Mouse (Mus musculus): ENCODE measurements around the gene Gm28042. TPM values are rescaled to one million over a fixed set of nuclear protein-coding genes. Genes with fewer than 3 reads are reported as not detected.
A peak's percentile ranks its signal among the peaks of the same experiment; 100 is the strongest.

The Gm28042 gene
- 1.9 and 3.6 TPM in 2 replicates for polyA plus RNA-seq (2014; fragmentation: Nextera tagmentation; extraction: Ambion mirVana)

- Histone ChIP-seq H3K27me3 (ENCODE audit: control insufficient read depth, insufficient read depth, low read length) (no peaks in the 10 kb centered on the region), H3K9ac (ENCODE audit: low read length) (peak within 1 kb of the TSS; percentile 90), H3K4me1 (ENCODE audit: control insufficient read depth in 2 of 2, insufficient read depth in 2 of 2, low read length in 2 of 2) (peaks cover 14 to 22% of the 10 kb centered on the region in 2 experiments), H3K27ac (replicated peaks in 1 of 2; ENCODE audit: control insufficient read depth in 1 of 2, insufficient read depth in 1 of 2, low read depth in 2 of 2, low read length in 2 of 2) (peak within 1 kb of the TSS; percentile 84 to 95), H3K36me3 (ENCODE audit: control insufficient read depth, insufficient read depth, low read length) (peaks cover 57% of the 10 kb centered on the region), H3K4me3 (ENCODE audit: control insufficient read depth in 1 of 2, insufficient read depth in 1 of 2, low read depth in 1 of 2, low read length in 2 of 2) (peak within 1 kb of the TSS; percentile 70 to 98), H3K9me3 (ENCODE audit: control insufficient read depth, low read length) (no peaks in the 10 kb centered on the region), H3K4me2 (ENCODE audit: low read length) (peak within 1 kb of the TSS; percentile 69)
- ATAC-seq (ENCODE audit: insufficient number of reproducible peaks, insufficient read depth, low FRiP score, low read depth): peak; percentile 71
- WGBS: 5% methylated on average over 50 of the region's 50 CpGs
Measured at GRCm38 (mm10) chr2:120026984-120027949, at the start of gene Gm28042, which contains the start of gene Jmjd7. Gene Gm28042 (plus strand): TSS chr2:120027493. Gene Jmjd7 (plus strand): TSS chr2:120027483.

- 88% methylated on average over 7 of the region's 7 CpGs for WGBS
- Histone ChIP-seq H3K9me3 (ENCODE audit: control insufficient read depth, low read length) (no peaks in the 10 kb centered on the region), H3K9ac (ENCODE audit: low read length) (no peak overlapping the region), H3K4me1 (ENCODE audit: control insufficient read depth in 2 of 2, insufficient read depth in 2 of 2, low read length in 2 of 2) (no peaks in the 10 kb centered on the region), H3K4me2 (ENCODE audit: low read length) (no peak overlapping the region), H3K27ac (replicated peaks in 1 of 2; ENCODE audit: control insufficient read depth in 1 of 2, insufficient read depth in 1 of 2, low read depth in 2 of 2, low read length in 2 of 2) (no peak overlapping the region), H3K36me3 (ENCODE audit: control insufficient read depth, insufficient read depth, low read length) (peaks cover 12% of the 10 kb centered on the region), H3K27me3 (ENCODE audit: control insufficient read depth, insufficient read depth, low read length) (no peaks in the 10 kb centered on the region), H3K4me3 (ENCODE audit: control insufficient read depth in 1 of 2, insufficient read depth in 1 of 2, low read depth in 1 of 2, low read length in 2 of 2) (no peak overlapping the region)
- no peak for ATAC-seq (ENCODE audit: insufficient number of reproducible peaks, insufficient read depth, low FRiP score, low read depth)
Measured at GRCm38 (mm10) chr2:119980343-119980986, 46.8 kb upstream of the Gm28042 start.

- H3K4me1 ChIP-seq (ENCODE audit: control insufficient read depth in 2 of 2, insufficient read depth in 2 of 2, low read length in 2 of 2): no peaks in the 10 kb centered on the region
- no peak overlapping the region for H3K4me2 ChIP-seq (ENCODE audit: low read length)
- H3K9me3 ChIP-seq (ENCODE audit: control insufficient read depth, low read length): no peaks in the 10 kb centered on the region
- H3K4me3 ChIP-seq (ENCODE audit: control insufficient read depth in 1 of 2, insufficient read depth in 1 of 2, low read depth in 1 of 2, low read length in 2 of 2): no peak overlapping the region
- H3K9ac ChIP-seq (ENCODE audit: low read length): no peak overlapping the region
- H3K27ac ChIP-seq (replicated peaks in 1 of 2; ENCODE audit: control insufficient read depth in 1 of 2, insufficient read depth in 1 of 2, low read depth in 2 of 2, low read length in 2 of 2): no peak overlapping the region
- 83% methylated on average over 2 of the region's 2 CpGs for WGBS
- no peaks in the 10 kb centered on the region for H3K27me3 ChIP-seq (ENCODE audit: control insufficient read depth, insufficient read depth, low read length)
- no peak for ATAC-seq (ENCODE audit: insufficient number of reproducible peaks, insufficient read depth, low FRiP score, low read depth)
- peaks cover 12% of the 10 kb centered on the region for H3K36me3 ChIP-seq (ENCODE audit: control insufficient read depth, insufficient read depth, low read length)
Measured at GRCm38 (mm10) chr2:119981631-119982030, 45.7 kb upstream of the Gm28042 start.

GRCm38 (mm10) chr2:119985871-119986270 is 41.4 kb upstream of the Gm28042 start:
- no peak overlapping the region for H3K9ac ChIP-seq (ENCODE audit: low read length)
- H3K4me3 ChIP-seq (ENCODE audit: control insufficient read depth in 1 of 2, insufficient read depth in 1 of 2, low read depth in 1 of 2, low read length in 2 of 2): no peak overlapping the region
- H3K4me1 ChIP-seq (ENCODE audit: control insufficient read depth in 2 of 2, insufficient read depth in 2 of 2, low read length in 2 of 2): no peaks in the 10 kb centered on the region
- H3K27me3 ChIP-seq (ENCODE audit: control insufficient read depth, insufficient read depth, low read length): no peaks in the 10 kb centered on the region
- H3K9me3 ChIP-seq (ENCODE audit: control insufficient read depth, low read length): no peaks in the 10 kb centered on the region
- 60% methylated on average over 8 of the region's 8 CpGs for WGBS
- H3K27ac ChIP-seq (replicated peaks in 1 of 2; ENCODE audit: control insufficient read depth in 1 of 2, insufficient read depth in 1 of 2, low read depth in 2 of 2, low read length in 2 of 2): no peak overlapping the region
- ATAC-seq (ENCODE audit: insufficient number of reproducible peaks, insufficient read depth, low FRiP score, low read depth): no peak
- H3K36me3 ChIP-seq (ENCODE audit: control insufficient read depth, insufficient read depth, low read length): peaks cover 10% of the 10 kb centered on the region
- no peak overlapping the region for H3K4me2 ChIP-seq (ENCODE audit: low read length)

- 52% methylated on average over 6 of the region's 6 CpGs for WGBS
- no peak overlapping the region for H3K4me3 ChIP-seq (ENCODE audit: control insufficient read depth in 1 of 2, insufficient read depth in 1 of 2, low read depth in 1 of 2, low read length in 2 of 2)
- peaks cover 10% of the 10 kb centered on the region for H3K36me3 ChIP-seq (ENCODE audit: control insufficient read depth, insufficient read depth, low read length)
- no peak overlapping the region for H3K4me2 ChIP-seq (ENCODE audit: low read length)
- no peaks in the 10 kb centered on the region for H3K27me3 ChIP-seq (ENCODE audit: control insufficient read depth, insufficient read depth, low read length)
- no peak overlapping the region for H3K27ac ChIP-seq (replicated peaks in 1 of 2; ENCODE audit: control insufficient read depth in 1 of 2, insufficient read depth in 1 of 2, low read depth in 2 of 2, low read length in 2 of 2)
- H3K9me3 ChIP-seq (ENCODE audit: control insufficient read depth, low read length): no peaks in the 10 kb centered on the region
- ATAC-seq (ENCODE audit: insufficient number of reproducible peaks, insufficient read depth, low FRiP score, low read depth): no peak
- no peaks in the 10 kb centered on the region for H3K4me1 ChIP-seq (ENCODE audit: control insufficient read depth in 2 of 2, insufficient read depth in 2 of 2, low read length in 2 of 2)
- H3K9ac ChIP-seq (ENCODE audit: low read length): no peak overlapping the region
Measured at GRCm38 (mm10) chr2:119986369-119986768, 40.9 kb upstream of the Gm28042 start.

- Histone ChIP-seq H3K36me3 (ENCODE audit: control insufficient read depth, insufficient read depth, low read length) (peaks cover 7% of the 10 kb centered on the region; the same call in 1 of the 2 replicates), H3K27me3 (ENCODE audit: control insufficient read depth, insufficient read depth, low read length) (no peaks in the 10 kb centered on the region), H3K4me2 (ENCODE audit: low read length) (no peak overlapping the region), H3K9ac (ENCODE audit: low read length) (no peak overlapping the region), H3K4me3 (ENCODE audit: control insufficient read depth in 1 of 2, insufficient read depth in 1 of 2, low read depth in 1 of 2, low read length in 2 of 2) (no peak overlapping the region), H3K9me3 (ENCODE audit: control insufficient read depth, low read length) (no peaks in the 10 kb centered on the region), H3K4me1 (ENCODE audit: control insufficient read depth in 2 of 2, insufficient read depth in 2 of 2, low read length in 2 of 2) (no peaks in the 10 kb centered on the region), H3K27ac (replicated peaks in 1 of 2; ENCODE audit: control insufficient read depth in 1 of 2, insufficient read depth in 1 of 2, low read depth in 2 of 2, low read length in 2 of 2) (no peak overlapping the region)
- ATAC-seq (ENCODE audit: insufficient number of reproducible peaks, insufficient read depth, low FRiP score, low read depth): no peak
- 89% methylated on average over 2 of the region's 2 CpGs for WGBS
Measured at GRCm38 (mm10) chr2:119987441-119987840, 39.9 kb upstream of the Gm28042 start.

- Histone ChIP-seq H3K9ac (ENCODE audit: low read length) (no peak overlapping the region), H3K36me3 (ENCODE audit: control insufficient read depth, insufficient read depth, low read length) (0 out of 2 replicates have a peak, but pooled peaks cover 3% of the 10 kb centered on the region), H3K27ac (replicated peaks in 1 of 2; ENCODE audit: control insufficient read depth in 1 of 2, insufficient read depth in 1 of 2, low read depth in 2 of 2, low read length in 2 of 2) (no peak overlapping the region), H3K4me3 (ENCODE audit: control insufficient read depth in 1 of 2, insufficient read depth in 1 of 2, low read depth in 1 of 2, low read length in 2 of 2) (no peak overlapping the region), H3K4me1 (ENCODE audit: control insufficient read depth in 2 of 2, insufficient read depth in 2 of 2, low read length in 2 of 2) (no peaks in the 10 kb centered on the region), H3K9me3 (ENCODE audit: control insufficient read depth, low read length) (no peaks in the 10 kb centered on the region), H3K27me3 (ENCODE audit: control insufficient read depth, insufficient read depth, low read length) (no peaks in the 10 kb centered on the region), H3K4me2 (ENCODE audit: low read length) (no peak overlapping the region)
- no peak for ATAC-seq (ENCODE audit: insufficient number of reproducible peaks, insufficient read depth, low FRiP score, low read depth)
- WGBS: 83% methylated on average over 4 of the region's 4 CpGs
Measured at GRCm38 (mm10) chr2:119988952-119989351, 38.3 kb upstream of the Gm28042 start.

All from heart, embryonic 14.5 days (tissue).